Mouse (Mus musculus): ENCODE results near the gene Snrpb. TPM values are rescaled to one million over a fixed set of nuclear protein-coding genes. Genes with fewer than 3 reads are reported as not detected.

Snrpb gene
- polyA plus RNA-seq, 1 experiment: 150 TPM

DNA sequence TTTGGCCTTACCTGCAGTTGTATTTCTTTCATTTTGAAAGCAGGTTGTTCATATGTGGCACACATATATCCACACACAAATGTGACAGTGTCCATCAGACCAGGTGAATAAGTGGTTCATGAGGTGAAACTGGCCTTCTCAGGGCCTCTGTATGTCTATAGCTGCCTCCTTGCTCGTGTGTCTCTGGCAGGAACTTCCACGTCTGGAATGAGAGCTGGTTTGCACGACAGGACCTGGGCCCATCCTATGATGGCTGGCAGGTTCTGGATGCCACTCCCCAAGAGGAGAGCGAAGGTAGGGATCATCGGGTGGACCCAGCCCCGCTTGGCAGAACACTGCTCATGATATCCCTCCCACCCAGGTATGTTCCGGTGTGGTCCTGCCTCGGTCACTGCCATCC, 36.2 kb downstream of the Snrpb start:
- DNase-seq (ENCODE audit: low read depth): no peak

DNA sequence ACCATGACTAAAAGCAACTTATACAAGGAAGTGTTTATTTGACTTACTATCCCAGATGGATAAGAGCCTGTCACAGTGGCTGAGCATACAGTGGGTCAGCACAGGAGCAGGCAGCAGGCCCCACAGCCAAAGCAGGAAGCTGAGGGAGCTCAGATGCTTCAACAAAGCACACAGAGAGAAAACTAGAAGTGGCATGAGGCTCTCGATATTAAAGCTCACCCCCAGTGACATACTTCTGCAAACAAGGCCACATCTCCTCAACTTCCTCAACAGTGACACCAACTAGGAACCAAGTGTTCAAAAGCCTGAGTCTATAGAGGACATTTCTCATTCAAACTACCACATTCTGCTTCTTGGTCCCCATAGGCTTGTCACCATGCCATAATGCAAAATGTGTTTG, 49.5 kb downstream of the Snrpb start:
- DNase-seq (ENCODE audit: low read depth): no peak

DNA sequence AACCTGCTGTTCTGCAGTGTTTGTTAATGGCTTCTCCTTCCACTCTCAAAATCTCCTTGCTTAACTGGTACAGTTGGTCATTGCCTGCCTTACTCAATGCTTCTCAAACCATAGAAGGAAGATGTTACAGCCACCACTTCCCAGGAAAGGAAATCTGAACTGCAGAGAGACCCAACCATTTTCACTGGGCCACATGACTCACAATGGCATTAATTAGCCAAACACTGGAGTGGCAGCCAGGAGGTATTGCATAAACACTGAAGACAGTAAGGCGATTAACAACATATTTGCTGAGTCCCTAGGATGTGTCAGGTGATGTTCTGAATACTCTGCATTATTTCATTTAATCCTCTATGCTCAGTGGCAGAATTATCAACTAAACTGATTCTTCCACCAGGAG, 53.1 kb downstream of the Snrpb start:
- DNase-seq (ENCODE audit: low read depth): peak; percentile 17

DNA sequence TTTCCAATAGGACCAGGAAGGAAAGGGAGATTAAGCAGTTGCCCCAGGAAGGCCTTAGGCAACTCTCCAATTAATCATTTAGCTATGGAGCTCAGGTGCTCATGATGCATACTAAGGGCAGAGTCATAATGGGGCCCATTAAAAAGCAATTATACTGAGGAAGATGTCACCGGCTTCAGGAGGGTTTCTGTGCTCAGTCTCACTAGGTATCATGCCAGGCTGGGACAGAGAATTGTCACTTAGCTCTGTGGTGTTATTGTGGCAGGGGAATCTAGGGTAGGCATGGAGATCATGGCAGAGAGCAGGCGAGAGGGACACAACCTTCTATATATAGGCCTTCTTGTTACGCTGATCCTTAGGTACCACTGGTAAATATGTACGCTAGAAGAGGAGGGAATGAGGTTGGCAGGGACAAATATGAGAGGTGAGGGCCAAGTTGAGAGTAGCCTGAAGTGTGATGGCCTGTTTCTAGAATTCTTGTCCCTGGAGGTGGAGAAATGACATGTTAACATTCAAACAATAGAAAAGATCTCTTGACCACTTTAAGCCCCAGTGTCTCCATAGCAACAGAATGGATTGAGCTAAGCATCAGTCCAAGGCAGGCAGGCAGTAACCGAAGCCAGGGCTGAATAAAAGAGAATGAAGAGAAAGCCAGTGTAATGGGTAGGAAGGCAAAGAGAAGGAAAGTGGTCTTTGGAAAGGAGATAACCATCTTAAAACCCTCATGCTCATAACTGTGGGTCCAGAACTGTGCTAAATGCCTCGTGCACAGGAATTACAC, 53.7 kb downstream of the Snrpb start:
- no peak for DNase-seq (ENCODE audit: low read depth)

Other genes with a start within 250 kb of the Snrpb start
- gene Tgm3, start 167.1 kb downstream of the Snrpb start, polyA plus RNA-seq (2012; rRNA removed): 0.41 and 0.52 TPM in 2 replicates
- gene Tgm6, start 67.0 kb downstream of the Snrpb start, polyA plus RNA-seq (2012; rRNA removed): not detected in 2 replicates
- gene Tmc2, start 15.8 kb upstream of the Snrpb start, polyA plus RNA-seq (2012; rRNA removed): not detected in 2 replicates
- 46.7 and 51.6 TPM in 2 replicates for gene Nop56, start 95.0 kb upstream of the Snrpb start, polyA plus RNA-seq (2012; rRNA removed)
- gene Idh3b, start 105.1 kb upstream of the Snrpb start, polyA plus RNA-seq (2012; rRNA removed): 186 and 227 TPM in 2 replicates
- 2.8 and 3.8 TPM in 2 replicates for gene Ebf4, start 115.8 kb upstream of the Snrpb start, polyA plus RNA-seq (2012; rRNA removed)
- gene Cpxm1, start 218.2 kb upstream of the Snrpb start, polyA plus RNA-seq (2012; rRNA removed): 34.3 and 49.9 TPM in 2 replicates
- gene Gm28372, start 225.8 kb upstream of the Snrpb start, polyA plus RNA-seq (2012; rRNA removed): not detected in 2 replicates
- 2.1 and 3.6 TPM in 2 replicates for gene 1700020A23Rik, start 225.9 kb upstream of the Snrpb start, polyA plus RNA-seq (2012; rRNA removed)
- 2.3 and 3.1 TPM in 2 replicates for gene Tmem239, start 227.1 kb upstream of the Snrpb start, polyA plus RNA-seq (2012; rRNA removed)
- 48.8 and 71.6 TPM in 2 replicates for gene Vps16, start 244.9 kb upstream of the Snrpb start, polyA plus RNA-seq (2012; rRNA removed)
- gene Pced1a, start 245.3 kb upstream of the Snrpb start, polyA plus RNA-seq (2012; rRNA removed): 21.2 and 25.6 TPM in 2 replicates

All from gonadal fat pad, adult 2 months (tissue).